Mouse (Mus musculus) c-Kit-positive CD71-positive TER-119-positive erythroid progenitor cells, embryonic 14.5 days (primary cell): ENCODE results near the gene Tmem151b.
A peak's percentile ranks its signal among the peaks of the same experiment; 100 is the strongest.

Experiments used
- DNase-seq: peaks from one replicate; pipeline ENCODE4 v3.0.0-alpha.2; 2013; ENCODE audit warnings: low spot score

The Tmem151b gene

DNA sequence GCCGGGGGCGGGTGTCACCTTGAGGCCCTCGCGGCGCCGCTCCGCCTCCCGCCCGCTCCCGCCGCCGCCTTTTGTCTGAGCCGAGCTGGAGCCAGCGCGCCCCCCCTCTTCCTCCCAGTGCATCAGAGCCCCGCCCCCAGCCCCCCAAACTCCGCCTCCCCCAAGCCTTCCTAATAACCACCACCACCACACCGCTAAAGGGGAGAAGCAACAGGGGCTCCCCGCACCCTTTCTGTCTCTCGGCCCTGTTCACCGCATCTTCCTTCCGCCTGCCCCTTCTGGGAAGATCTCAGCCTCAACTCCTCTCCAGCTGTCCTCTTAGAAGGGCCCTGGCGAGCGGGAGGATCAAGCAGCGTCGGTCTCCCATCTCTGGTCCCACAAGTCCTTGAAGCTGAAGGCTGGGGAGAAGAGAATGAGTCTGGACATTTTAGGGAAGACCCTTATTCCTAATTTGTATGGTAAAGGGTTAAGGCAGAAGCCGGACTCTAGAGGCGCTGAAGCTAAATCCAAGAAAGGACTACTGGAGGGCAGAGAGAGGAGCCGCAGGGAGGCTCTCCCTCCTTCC is at the start of gene Tmem151b:
Gene Tmem151b, minus strand, starts transcription at position 61 of the 565 bp plus-strand sequence.
- no peak for DNase-seq

DNA sequence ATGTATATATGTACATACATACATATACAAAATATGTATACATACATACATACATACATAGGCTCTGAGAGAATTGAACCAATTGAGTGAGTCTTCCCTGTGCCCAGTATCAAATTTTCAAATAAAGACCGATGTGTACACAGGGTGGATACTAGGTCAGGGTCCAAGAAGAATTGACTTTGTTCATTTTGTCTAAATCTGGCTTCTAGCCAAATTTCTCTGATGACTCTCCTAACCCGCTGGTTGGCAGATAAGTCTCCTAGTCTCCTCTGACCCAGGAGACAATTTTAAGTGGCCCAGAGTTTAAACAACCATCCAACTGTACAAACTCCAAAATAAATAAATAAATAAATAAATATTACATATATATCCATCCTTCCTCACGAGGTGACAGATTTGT is 49.4 kb upstream of the Tmem151b start:
- no peak for DNase-seq

DNA sequence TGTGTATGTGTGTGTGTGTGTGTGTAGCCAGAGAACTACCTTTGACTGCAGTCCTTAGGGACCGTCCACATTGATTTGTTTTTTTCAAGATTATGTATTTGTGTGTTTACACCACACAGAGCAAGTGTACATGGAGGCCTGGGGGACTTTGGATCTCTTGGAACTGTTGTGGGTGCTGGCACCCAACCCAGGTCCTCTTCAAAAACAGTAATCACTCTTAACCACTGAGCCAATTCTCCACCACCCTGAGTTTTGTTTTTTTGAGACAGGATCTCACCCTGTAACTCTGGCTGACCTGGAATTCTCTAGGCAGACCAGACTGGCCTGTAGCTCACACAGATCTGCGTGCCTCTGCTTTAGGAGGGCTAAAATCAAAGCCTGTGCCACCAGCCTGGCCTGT is 48.9 kb upstream of the Tmem151b start:
- DNase-seq, result no peak

DNA sequence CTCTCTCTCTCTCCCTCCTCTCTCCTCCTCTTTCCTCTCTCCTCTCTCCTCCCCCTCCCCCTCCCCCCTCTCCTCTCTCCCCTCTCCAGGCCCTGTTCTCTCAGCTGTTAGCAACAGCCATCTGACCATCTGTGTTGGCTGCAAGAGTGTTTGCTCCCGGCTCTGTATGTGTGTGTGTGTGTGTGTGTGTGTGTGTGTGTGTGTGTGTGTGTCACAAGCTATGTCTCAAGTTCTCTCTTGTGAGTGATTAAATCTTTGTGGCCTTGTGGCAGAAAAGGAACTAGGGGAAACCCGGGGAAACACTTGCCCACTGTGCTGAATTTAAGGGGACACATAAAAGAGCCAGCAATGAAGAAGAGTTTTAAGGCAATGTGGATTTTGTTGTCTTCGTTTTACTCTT is 48.3 kb upstream of the Tmem151b start:
- DNase-seq, result no peak

DNA sequence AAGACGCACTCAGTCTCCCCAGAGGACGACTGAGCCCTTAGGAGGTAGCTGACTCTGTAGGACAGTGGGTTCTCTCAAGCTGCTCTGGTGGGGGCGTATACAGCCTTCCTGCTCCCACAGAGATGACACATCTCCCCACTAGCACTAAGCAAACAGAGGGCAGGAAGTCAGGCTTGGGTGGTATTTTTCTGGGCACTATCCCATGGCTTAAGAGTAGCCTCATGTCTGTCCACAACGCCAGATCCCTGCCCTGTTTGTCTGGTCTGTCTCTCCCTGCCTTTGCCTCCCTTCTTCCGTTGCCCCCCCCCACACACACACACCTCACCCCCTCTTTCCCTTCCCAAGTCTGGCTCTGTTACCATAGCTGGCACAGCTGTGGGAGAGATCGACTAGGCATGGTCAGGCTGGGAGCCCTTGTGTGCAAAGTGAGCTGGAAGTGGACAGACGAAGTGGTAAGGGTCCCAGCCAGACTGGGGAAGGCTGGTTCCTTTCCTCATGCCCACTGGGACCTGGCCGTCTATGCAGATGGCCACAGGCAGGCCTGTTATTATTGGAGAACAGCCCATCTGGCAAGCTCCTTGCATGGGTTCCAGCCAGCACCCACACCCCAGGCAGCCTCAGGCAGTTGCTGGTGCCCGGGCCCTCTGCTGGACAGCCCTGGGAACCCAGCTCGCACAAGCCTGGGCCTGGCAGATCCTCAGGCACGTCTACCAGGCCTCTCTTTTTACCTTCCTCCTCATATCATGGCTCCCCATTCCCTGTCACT is 47.3 kb upstream of the Tmem151b start:
- no peak for DNase-seq

DNA sequence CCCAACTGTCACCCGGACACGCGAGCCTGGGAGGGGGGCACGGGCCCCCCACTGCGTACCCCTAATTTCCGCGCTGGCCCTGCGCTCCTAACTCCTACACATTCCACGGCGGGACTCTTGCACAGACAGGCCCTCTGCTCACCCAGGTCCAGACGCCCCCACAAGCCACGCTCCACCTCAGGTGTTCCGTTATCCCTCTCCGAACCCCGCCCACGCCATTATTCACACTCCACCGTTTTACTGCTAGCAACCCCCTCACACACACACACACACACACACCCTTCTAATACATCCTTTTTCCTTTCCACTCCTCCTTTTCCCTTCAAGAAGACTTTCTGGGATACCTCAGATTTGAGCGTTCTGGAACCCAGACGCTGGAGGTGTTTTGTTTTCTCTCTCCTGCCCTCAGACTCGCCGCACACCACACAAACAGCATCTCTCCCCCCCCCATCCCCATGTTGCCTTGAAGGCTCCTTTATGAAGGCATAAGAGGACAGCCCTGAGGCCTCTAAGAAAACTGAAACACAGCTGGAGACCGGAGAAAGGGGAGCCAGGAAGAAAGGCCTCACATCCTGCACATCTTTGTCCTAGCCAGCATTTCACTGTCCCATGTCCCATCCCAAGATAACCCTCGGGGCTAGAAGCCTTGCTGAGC is 46.4 kb upstream of the Tmem151b start:
- DNase-seq, result no peak

DNA sequence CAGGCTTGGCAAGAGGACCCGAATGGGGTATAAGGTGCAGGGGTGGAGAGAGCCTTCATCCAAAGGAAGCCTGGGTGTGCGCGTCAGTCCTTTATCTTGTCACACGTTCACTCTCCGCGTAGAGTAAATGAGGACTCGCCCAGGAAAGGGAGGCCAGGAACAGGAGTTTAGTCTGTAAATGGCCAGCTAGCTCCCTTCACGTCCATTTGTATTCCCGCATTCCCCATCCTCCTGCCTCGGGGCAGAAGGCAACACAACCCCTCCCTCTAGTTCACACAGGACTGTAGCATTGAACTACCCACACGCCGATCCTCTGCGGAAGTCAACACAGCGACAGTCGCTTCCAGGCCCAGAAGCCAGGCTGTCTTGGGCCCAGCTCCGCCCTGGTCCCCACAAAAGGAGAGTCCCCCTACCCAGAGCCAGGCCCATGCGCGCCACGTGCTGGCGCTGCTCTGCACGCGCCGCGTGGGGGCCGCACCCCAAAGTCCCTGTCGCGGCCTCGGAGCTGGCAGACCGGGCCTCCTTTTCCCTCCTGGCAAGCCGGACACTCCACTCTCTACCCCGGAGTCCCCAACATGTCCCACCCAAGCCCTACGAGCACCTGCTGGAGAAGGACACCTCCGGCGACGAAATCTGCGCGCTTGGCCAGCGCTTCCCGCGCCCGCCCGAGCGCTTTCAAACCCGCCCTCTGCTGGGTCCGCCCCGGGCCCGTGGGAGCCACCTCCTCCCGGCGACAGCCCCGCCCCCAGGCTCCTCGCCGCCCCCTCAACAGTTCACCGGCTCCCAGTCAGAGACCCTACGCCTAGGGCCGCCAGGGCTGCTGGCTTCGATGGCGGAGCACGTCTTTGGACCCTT is 45.6 kb upstream of the Tmem151b start:
- no peak for DNase-seq

DNA sequence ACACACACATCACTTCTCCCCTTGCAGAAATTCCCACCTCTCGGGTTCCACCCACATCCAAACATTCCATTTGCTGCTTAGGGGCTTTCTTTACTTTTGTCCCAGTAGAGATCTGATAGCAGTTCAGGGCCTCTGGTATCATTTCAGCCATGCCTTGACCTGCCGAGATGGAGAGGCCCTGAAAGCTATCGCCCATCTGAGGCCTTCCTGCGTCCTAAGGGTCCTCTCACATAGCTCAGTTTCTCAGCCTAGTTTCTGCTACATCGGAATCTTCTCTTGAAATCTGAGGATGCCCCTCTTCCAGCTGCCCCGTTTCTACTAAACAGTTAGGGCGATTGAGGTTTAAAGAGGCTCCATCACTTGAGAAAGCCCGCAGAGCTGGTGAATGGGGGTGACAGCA is 44.7 kb upstream of the Tmem151b start:
- DNase-seq, result no peak

DNA sequence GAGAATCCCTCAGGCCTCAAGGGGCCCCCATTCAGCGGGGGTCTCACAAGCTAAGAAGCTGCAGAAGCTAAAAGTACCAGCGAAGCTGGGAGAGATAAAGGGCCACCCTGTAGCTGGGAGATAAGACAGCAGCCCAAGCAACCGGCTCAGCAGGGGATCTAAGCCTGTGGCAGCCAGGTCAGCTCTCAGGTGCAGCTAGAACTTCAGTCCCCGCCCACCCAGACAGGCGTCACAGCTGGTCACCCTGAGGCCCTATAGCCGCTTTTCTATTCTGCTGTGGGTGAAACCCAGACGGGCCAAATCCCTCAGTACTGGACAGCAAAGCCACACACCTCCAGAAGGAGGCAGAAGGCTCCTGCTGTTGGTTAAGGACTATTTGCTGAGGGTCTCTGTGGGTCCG is 44.0 kb upstream of the Tmem151b start:
- peak; percentile 89 for DNase-seq

DNA sequence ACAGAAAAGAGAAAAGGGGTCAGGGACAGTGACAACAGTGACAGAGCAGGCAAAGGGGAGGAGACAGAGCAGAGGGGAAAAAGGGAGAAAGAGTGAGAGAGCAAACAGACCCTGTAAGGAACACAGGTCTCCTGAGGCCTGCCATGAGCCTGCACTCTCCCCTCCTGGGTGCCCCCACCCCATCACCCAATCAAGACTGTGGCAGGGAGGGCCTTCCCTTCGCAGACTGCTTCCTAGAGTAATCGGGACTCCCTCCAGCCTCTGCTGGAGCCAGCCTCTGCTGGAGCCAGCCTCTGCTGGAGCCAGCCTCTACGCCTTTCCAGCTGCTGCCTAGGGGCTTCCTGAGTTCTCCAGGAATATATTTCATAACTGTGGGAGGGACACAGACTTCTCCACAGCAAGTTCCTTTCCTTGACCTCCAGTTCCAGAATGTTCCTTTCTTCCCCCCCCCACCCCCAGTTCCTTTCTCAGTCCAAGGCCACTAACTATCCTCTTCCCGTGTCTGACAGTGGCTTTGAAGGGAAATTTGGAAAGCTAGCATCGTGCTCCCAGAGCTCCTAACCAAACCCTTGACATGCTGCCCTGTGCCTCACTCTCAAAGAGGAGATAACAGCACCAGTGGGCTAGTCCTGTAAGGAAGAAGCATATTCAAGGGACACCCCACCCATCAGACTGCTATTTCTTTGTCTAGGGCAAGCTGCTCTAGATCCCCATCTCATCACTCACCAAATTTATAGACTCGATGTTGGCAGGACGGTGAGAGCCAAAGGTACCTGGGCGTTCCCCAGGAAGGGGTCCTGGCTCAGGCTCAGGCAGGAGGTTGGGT is 43.3 kb upstream of the Tmem151b start:
- DNase-seq, result no peak

DNA sequence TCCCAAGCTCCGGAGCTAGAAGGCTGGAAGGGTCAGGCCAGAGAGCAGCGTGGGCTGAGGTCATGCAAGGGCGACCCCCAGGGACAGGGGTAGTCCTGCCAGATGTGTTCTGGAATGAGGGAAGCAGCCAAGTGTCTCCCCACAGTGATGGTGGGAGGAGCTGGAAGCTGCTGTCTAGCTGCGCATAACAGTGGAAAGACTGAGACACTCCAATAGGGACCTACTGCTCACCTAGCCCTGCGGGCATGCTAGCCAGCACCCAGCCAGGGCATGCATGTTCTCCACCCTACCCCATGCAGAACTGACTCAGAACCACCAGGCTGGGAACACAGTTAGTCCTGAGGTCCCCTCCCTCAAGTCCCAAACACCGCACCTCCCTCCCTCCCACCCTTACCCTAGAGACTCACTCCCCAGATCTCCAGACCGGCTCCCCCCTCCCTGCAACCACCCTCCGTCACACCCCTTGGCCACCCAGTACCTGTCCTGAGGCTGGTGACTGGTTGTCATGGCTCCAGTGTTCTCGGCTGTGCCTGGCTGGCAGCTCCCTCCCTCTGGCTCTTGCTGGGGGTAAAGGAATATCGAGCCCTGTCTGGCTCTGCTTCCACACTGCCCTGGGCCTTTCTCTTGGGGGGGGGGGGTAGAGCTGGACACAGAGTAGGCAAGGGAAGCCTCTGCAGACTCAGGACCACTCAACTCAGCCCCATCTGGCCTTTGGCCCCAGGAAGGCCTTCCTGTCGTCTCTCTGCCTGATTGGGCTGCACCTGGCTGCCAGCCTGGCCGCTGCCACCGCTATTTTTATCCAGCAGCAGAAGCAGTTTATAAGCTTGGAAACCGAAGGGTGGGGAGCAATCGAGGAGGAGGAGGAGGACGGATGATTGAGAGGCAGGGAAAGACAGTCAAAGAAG is 42.5 kb upstream of the Tmem151b start:
- no peak for DNase-seq

DNA sequence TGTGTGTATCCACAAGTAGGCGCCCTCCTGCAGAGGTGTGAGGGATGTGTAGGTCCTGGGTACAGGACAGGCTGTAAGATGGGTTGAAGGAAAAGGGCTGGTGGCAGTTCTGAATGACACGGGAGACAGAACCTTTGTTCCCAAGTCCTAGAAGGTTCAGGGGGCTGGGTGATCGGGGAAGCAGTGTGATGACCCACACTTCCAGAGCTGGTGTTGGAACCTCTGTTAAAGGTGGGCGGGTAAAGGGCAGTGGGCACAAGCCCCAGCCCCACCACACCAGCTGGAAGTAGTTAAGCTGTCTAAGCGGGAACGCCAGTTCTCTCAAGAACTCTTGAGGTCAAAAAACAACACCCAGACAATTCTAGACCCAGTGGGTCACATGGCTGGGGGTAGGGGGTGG is 40.9 kb upstream of the Tmem151b start:
- no peak for DNase-seq

DNA sequence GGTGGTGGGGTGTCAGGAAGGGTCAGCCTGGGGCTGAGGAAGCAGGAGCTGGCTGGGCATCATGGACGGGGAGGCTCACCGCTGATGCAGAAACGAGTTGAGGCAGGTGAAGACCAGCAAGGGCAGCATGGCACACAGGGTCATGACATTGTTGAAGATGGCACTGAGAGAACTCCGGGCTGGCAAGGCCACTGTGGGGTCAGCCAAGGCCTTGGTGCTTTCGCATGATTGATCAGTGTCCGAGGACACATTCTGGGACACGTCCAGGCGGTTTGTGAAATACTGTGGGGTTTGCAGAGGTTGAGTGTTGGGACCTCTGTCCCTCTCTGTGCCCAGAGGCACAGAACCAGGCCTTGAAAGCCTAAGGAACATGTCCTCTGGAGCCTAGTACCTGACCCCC is 40.4 kb upstream of the Tmem151b start:
- no peak for DNase-seq

DNA sequence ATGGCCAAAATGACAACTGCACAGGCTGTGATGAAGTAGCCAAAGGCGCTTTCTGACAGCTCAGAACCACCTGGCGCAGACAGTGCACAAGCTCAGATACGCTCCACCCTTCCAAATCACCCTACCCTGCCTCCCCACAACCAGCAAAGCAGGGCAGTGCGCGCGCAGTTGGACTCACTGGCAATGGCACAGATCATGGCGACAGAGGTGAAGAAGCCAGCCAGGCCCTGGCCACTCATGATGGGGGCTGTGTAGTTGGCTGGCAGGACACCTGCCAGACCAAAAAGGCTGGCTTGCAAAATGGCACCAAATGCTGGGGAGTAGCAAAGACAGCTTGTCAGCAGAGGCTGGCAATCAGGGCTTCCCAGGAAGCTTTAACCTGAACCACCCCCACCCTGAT is 39.8 kb upstream of the Tmem151b start:
- no peak for DNase-seq

DNA sequence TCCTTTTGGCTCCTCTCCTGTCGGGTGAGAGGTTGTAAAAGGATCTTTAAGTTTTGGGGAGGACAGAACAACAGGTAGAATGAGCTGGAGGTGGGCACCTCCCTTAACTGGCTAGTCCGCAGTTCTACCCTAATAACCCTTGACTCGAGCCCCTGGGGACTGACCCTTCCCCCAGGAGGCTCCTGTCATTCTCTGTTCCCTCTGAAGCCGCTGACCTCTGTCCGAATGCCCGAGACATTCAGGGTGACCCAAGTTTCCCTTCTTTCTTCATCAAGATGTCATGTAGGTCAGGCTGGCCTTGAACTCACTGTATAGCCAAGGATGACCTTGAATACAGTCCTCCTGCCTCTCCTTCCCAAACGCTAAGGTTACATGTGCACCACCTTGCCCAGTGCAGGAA is 38.9 kb upstream of the Tmem151b start:
- DNase-seq, result no peak

DNA sequence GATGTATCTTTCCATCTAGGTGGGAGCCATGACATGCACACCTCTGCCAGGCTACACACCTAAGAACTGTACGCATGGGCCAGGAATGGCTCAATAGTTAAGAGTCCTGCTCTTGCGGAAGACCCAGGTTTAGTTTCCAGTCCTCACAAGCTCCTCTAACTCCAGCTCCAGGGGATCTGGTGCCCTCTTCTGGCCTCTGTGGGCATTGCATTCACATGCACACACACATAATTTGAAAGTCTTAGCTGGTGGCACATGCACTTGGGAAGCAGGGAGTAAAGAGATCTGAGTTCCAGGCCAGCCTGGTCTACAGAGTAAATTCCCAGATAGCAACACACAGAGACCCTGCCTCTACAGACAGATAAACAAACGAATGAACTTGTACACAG is 37.0 kb upstream of the Tmem151b start:
- no peak for DNase-seq

DNA sequence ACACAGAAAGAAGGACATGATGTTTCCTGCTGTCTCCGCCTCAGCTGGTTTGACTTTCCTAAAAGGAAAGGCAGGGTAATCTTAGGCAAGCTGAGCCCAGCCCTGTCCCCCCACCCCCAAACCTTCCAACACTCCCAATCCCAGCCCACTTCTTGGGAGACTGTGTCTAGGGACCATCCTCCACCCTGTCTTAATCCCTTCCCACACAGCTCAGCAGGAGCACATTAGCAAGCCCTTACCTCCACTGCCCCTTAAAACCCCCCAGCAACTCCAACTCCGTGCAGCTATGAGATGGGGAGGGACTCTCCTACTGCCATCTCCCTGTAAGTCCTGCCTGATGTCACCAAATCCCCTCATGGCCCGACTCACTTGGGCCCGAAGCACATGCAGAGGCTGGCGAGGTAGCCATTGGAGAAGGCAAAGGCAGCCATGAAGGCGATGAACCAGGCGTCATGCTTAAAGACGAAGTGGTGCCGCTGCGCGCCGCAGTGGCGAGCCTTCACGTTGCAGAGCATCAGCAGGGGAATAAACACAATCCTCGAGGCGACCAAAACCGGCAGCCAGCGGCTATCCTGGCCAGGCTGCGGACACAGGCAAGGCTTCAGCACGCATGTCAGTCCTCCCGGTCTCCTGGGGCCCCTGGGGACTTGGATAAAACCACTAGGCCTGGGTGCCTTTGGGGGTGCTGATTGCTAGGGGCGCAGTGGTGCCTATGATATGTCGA is 36.4 kb upstream of the Tmem151b start:
- no peak for DNase-seq

DNA sequence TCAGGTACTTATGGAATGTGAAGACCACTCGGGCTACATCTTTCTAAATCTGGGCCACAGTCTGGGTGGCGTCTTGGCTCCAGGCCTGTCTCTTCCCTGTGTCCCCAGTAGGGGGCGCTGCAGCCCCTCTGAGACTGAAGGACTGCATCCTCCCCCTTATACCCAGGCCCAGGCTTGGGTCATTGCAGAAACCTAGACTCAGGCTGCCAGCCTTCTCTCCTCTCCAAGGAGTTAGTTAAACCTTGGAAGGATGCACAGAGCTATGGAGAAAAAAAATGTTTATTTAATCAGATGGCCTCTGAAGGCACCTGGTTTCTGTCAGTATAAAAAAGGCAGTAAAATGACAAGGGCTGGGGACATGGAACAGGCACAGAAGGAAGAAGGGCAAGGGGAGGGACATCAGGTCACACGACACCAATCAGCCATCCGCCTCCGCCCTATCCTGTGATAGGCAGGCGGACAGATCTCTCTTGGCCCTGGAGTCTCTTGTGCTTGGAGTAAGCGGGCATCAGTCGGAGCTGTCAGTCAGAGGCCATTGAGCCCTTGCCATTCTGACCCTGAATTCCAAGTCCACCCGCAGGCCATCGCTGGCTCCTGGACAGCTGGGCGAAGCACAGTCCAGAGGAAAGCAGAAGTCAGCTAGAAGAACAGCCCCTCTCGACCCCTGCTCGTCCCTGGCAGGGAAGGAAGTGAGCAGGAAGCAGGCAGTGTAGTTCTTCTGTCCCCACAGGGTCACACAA is 35.6 kb upstream of the Tmem151b start:
- DNase-seq, result no peak
